Mouse (Mus musculus) kidney, postnatal 4 days (tissue): ENCODE results near the gene Nr6a1.
A peak's percentile ranks its signal among the peaks of the same experiment; 100 is the strongest.

Experiments used
- DNase-seq, 2 experiments: peaks; one replicate each; pipeline ENCODE4 v3.0.0; 2021; ENCODE audit warnings: mixed read lengths in 2 of 2

The Nr6a1 gene

GRCm38 (mm10) chr2:38779939-38780338 is 147.5 kb downstream of the Nr6a1 start:
- DNase-seq, result no peak

- DNase-seq, result no peak
These were observed 150.2 kb downstream of the Nr6a1 start for GRCm38 (mm10) chr2:38777326-38777725.

GRCm38 (mm10) chr2:38774936-38775335 is 152.6 kb downstream of the Nr6a1 start:
- DNase-seq, result no peak

DNA sequence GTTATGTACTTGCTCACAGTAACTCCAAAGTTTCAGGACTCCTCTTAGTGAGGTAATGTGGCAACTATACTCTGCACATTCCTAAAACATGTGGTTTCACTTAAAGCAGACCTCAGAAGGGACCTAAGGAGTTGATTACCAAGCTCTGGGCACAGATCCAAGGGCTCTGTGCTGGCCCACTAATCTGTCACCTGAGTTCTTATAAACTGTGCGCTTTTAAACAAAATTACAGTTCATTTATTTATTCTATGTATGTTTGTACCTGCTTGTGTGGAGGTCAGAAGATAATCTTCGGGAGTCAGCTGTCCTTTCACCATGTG is 156.1 kb downstream of the Nr6a1 start:
- peak in 1 of 2 experiments; percentile 2 for DNase-seq

DNA sequence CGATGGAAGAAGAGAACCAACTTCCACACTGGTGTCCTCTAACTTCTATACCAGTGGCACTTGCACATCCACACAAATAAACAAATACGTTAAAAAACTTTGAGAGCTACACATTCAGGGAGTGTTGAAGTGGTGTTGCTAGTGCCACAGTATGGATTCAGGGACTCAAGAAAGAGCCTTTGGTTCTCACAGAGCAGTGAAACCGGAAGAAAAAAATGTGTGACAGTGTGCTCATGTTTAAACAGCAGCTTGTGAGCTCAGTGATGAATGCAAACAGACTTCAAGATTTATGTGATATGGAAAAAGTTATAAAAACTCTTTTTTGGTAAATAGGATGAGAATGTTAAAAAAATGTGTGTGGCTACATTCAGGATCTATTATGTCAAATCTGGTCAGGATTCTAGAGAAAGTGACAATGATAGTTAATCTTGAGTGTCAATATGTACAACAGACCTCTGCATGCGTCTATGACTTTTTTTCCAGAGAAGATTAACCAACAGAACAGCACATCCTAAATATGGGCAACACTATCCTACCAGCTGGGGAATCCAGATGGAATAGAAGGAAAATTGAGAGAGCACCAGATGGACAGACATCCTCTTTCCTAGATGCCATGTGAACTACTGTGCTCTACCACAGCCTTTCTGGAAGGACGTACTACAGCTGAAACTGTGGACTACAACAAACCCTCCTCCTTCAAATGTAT is 156.6 kb downstream of the Nr6a1 start:
- DNase-seq, result no peak

DNA sequence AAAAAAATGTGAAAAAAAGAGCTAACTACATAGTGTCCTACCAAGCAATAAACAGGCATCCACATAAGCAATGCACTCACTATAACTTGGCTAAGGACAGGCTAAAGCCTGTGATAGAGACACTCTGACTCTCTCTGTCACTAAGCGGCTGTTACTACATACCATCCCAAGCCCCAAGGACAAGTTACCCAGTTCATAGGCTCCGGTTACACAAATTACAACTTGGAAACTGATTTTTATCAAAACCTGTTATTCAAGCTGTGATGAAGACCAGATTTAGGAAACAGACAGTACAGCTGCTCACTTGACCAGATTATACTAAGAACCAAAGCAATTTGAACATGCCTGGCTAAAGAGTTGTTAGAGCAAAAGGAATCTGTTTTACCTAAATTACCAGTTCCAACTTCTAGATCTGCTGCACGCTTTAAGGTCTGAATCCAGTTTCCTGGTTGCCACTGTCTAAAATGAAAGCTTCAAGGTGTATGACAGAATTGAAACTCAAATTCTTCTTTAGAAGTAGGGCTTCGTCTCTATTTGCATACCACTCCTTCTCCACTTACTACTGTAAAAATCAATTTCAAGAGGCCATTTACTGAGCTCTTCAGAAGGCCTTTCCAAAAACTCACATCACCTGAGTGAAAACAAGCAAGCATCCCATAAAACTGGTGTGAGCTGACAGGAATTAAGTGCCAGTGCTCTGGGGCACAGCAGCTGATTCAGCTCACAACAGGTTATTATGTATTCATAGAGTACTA is 160.1 kb downstream of the Nr6a1 start:
- no peak for DNase-seq

DNA sequence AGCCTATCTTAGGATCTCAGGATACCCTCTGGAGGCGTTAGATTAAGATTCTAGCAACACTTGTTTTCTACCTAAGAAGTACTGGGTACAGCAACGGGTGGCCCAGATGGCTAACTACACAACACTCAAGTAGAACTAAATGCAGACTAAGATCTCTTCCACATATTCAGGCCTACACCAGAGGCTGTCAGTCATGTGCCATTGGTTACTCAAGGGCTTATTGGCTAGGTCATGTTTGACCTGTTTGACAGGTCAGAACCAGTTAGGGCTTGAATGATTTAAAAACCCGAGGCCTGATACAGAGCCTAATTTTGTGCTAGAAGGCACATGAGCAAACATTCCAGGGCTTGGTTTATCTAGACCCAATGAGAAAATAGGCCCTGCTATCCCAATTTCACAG is 187.6 kb downstream of the Nr6a1 start:
- DNase-seq, result no peak

DNA sequence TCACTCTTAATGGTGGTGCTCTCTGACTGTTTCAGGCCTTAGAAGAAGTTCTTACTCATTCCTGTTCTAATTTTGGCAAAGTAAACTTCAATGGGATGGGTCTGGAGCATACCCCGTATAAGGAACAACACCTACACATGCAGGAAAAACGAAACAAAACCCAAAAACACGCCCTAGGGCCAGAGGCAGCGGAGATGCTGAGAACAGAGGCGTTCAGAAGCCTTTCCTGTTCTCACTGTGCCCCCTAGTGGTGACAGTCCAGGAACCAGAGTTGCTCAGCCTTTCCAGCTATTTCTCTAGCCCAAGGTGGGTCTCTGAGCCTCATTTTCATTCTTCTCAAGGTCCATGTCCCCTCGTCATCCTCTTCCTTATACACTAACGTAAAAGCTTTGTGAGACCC is 188.1 kb downstream of the Nr6a1 start:
- DNase-seq, result peak; percentile 86 to 87

DNA sequence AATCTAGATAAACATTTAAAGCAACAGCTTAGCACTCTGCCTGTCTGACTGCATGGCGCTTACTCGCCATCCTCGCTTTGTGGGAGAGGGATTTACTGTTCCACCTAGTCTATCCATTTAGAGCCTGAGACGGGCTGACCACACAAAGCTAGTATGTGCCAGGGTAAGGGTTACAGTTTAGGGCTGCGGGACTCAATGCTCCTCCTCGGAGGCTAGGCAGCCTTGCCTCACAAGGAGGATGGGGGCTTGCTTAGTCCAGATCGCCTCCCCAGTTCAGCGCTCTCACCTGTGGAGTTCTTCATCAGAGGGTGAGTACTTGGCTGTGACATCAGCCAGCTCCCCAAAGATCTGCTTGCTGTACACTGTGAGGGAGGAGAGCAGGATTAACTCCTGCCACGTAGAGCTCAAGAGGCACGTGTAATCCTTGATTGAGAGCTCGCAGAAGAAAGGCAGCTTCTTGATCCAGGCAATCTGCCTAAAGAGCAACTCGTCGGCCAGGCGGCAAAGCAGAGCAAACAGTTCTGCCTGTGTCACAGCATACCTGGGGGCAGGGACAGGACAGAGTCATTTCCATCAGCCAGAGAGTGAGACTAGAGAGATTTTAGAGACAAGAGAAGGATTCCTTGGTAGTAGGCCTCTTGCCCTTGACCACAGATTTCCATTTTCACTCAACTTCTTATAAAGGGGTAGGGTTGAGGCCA is 188.7 kb downstream of the Nr6a1 start:
- no peak for DNase-seq

- DNase-seq, result no peak
These were observed 191.7 kb downstream of the Nr6a1 start for GRCm38 (mm10) chr2:38735740-38736139.

GRCm38 (mm10) chr2:38734721-38735120 is 192.8 kb downstream of the Nr6a1 start:
- DNase-seq, result peak; percentile 23 to 37

DNA sequence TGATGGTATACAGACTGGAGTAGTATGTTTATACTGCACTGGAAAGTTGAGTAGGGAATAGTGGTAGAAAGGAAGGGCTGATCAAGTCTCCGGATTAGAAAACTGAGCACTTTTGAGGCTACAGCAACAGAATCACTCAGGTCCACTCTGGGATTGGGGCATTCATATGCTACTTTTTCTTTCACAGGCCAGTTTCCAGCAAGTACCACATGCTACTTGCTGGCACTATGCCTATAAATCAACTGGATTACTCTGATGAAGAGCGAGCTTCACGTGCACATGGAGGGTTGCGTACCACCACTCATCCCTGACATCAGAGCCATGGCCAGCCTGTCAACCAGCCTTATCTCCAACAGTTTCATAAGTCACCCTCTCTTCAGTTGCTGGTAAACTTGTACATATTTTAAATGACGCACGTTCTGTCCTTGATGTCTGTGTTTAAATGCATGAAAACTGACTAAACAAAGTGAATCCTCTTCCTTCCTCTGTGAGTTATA is 197.1 kb downstream of the Nr6a1 start:
- no peak for DNase-seq

DNA sequence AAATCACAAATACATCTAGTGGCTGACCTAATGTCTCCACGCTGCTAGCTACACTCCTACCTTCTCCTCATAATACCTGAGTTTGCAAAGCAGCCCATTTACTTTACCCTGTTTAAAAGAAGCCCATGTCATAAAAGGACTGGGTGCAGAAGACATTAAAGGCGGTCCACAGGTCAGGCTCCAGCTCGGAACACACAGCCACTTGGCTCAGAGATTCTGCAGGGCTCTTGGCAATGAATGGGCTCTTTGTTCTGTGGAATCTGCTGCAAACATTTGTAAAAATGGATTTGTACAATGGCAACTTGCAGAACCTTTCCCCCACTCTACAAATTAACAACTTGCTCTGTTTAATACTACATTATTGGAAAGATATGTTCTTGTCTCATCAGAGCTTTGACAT is 202.1 kb downstream of the Nr6a1 start:
- DNase-seq, result no peak

- no peak for DNase-seq
These were observed 204.1 kb downstream of the Nr6a1 start for GRCm38 (mm10) chr2:38723378-38723777.

DNA sequence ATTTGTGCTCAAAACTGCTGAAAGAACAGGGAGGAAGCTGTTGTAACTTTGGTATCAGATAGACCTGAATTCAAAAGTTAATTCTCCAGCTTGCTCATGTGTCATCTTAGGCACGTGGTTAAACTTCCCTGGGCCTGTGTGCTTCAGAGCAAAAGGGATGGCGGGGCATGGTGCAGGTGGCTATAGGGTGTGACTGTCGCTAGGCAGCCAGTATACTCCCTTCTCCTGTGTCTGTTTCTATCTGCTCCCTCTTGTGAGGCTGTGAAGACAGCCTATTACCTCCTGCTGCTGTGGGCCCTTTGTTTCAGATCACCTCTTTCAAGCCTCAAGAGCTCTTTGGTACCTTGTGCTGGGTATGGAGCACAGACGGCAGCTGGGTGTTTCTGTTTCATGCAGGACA is 205.4 kb downstream of the Nr6a1 start:
- DNase-seq, result no peak

- DNase-seq, result no peak
These were observed 206.8 kb downstream of the Nr6a1 start for GRCm38 (mm10) chr2:38720661-38721060.

GRCm38 (mm10) chr2:38719354-38719753 is 208.1 kb downstream of the Nr6a1 start:
- no peak for DNase-seq

- DNase-seq, result no peak
These were observed 208.8 kb downstream of the Nr6a1 start for GRCm38 (mm10) chr2:38718676-38719075.

GRCm38 (mm10) chr2:38717436-38717835 is 210.1 kb downstream of the Nr6a1 start:
- DNase-seq, result no peak

DNA sequence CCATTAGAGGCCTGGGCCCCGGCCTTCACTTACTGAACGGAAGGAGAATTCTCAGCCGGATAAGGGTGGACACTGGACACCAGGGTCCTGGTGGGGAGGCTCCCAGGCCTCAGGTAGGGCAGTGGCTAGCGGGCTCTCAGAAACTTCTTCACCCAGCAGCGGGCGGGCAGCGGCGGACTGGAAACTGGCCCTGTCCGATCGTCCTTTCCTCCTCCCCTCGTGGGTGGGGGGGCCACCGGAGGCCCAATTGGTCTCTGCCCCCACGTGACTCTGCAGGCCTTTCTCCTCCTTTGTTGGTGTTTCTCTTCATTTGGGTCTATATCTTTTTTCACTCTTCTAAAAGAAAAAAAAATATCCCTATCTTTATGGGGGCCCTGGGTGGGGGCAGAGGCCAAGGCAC is 213.2 kb downstream of the Nr6a1 start, which contains the start of gene Nr5a1:
Gene Nr5a1 (minus strand): TSS at position 219 of the 400 bp plus-strand sequence.
- DNase-seq, result peak; percentile 20 to 36

- no peak for DNase-seq
These were observed 213.9 kb downstream of the Nr6a1 start for GRCm38 (mm10) chr2:38713596-38713995.

GRCm38 (mm10) chr2:38712769-38713125 is 214.7 kb downstream of the Nr6a1 start:
- no peak for DNase-seq

DNA sequence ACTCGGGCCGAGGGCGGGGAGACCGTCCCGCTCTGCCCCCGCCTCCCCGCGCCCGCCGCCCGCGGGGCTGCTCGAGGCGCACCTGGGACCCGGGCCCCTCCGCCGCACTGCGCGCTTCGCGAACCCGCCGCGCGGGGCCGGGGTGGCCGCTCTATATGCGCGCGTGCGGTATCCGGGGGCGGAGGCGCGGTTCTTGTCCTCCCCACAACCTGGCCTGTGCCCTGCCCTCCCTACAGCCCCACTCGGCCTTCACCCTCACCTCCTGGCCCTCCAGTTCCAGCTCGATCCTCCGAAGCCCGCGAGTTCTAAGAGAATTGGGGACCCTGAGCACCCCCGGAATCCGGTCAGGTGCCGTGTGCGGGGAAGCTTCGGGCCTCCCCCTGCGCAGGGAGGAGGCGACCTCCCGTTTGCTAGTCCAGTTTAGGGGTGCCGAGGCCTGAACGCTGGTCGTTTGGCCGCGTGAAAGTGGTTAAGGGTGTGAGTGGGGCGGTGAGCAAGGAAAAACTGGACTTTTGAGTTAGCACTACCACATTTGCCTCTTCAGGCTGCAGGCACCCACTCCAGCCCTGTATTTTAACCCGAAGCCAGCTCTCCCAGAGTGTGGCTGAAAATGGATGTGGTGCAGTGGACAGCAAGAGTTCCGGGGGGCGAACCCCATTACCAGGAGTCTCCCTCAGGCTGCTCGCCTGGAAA is 215.3 kb downstream of the Nr6a1 start:
- no peak for DNase-seq
